Mouse (Mus musculus) stomach, embryonic 14.5 days (tissue): ENCODE measurements around the gene Kazald1. TPM values are rescaled to one million over a fixed set of nuclear protein-coding genes. Genes with fewer than 3 reads are reported as not detected.

Experiments used
- polyA plus RNA-seq: library from polyadenylated mRNA; unstranded; fragments of >200 nt; fragmentation: Nextera tagmentation; extraction: Ambion mirVana; gene quantifications from 2 replicates; pipeline ENCODE4 v1.2.1, GENCODE M21; 2014

Kazald1 gene
- polyA plus RNA-seq, 1 experiment from 2014 or later = 1.3 TPM

Other genes with a start within 250 kb of the Kazald1 start
- gene Slf2, start 144.1 kb upstream of the Kazald1 start, polyA plus RNA-seq = 56.5 and 56.7 TPM in 2 replicates
- gene Sema4g, start 86.1 kb upstream of the Kazald1 start, polyA plus RNA-seq = 6.0 and 6.6 TPM in 2 replicates
- 13.3 and 15.3 TPM in 2 replicates for gene Twnk, start 69.6 kb upstream of the Kazald1 start, polyA plus RNA-seq
- gene Mrpl43, start 68.8 kb upstream of the Kazald1 start, polyA plus RNA-seq = 60.1 and 60.4 TPM in 2 replicates
- gene Lzts2, start 60.8 kb upstream of the Kazald1 start, polyA plus RNA-seq = 52.5 and 56.0 TPM in 2 replicates
- gene Pdzd7, start 29.5 kb upstream of the Kazald1 start, polyA plus RNA-seq = 0.62 TPM in 2 replicates
- 28.8 and 34.5 TPM in 2 replicates for gene Sfxn3, start 27.7 kb upstream of the Kazald1 start, polyA plus RNA-seq
- 0.12 and 0.86 TPM in 2 replicates for gene Tlx1, start 75.4 kb downstream of the Kazald1 start, polyA plus RNA-seq
- not detected in 2 replicates for gene Lbx1, start 160.6 kb downstream of the Kazald1 start, polyA plus RNA-seq